Mouse (Mus musculus) spleen, embryonic (tissue): Measurements from ENCODE around the gene Capn9.

ENCODE experiments used
- CTCF ChIA-PET: fragments of 350-600 bp; sonication (Branson Sonifier 250); formaldehyde crosslinking; loops from one replicate; lab custom pipeline; 2022; lab: Charles Lee

The Capn9 gene

DNA sequence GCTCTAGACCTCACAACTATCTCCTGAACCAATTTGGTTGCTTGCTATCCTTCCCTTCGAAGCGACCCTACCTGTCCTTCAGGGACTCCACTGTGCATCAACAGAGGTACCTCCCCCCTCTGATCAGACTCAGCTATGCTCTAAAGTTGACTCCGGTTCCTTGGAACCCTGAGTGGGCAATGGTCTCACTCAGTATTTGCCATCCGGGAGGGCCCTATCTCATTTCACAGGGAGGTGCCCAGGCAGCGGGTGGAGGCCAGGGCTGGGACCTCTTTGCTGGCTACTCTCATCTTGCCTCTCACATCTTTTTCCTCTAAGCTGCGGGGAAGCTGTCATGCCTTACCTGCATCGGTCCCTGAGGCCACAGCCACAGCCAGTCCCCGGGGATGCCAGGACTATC lies at the start of gene Capn9:
Capn9 (plus strand) TSS at position 301 of the 400 bp plus-strand sequence.
- CTCF ChIA-PET: no interaction called here

DNA sequence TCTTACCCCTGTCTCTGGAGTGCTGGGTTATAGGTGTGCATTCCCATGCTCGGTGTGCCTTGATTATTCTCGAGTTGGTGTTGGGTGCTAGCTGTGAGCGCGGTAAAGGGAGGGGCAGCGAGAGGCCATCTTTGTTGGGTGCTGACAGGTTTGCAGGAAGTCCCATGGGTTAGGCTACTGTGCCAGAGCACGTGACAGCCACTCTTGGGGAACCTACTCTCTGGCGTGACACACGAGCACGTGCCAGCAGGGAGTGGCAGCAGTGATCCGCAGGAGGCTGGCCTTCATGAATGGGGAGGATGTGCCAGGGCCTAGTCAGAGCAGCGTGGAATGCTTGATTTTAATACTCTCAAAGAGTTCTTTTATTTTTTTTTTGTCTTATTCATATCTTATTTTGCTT lies 49.6 kb upstream of the Capn9 start:
- CTCF ChIA-PET: no interaction called here

DNA sequence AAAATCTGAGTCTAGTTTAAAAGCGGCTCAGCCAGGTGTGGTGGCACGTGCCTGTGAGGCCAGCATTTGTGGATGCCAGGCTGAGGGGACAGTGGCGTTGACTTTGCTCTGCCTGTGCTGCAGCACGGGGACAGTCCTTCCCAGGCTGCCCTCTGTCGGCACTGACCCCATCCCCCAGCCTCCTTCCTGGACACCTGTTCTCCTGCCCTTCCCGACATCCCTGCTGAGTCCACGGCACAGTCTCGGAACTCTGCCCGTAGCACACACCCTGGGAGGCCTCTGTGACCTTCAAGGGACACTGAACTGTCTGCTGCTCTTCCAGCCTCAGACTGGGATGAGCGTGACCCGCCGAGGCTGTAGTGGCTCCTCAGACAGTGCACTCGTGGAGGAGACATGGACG lies 45.8 kb upstream of the Capn9 start:
- CTCF ChIA-PET: no interaction called here

DNA sequence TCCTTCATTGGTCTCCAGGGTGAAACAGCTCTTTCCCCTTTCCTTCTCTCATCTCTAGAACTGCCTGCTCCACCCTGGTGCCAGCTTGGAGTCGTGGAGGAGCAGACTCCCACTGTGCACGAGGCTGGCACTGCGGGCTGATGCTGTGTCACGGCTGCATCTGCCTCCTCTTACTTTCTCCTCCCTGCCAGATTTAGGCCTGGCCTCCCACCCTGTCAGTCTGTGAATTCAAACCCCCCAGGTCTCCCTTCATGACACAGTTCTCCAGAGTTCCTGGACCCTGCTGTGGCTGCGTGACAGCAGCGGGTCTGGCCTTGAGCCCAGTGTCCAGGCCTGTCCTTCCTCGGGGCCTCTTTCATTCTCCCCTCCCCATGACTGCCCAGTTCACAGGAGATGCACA lies 45.4 kb upstream of the Capn9 start:
- CTCF ChIA-PET: no interaction called here

DNA sequence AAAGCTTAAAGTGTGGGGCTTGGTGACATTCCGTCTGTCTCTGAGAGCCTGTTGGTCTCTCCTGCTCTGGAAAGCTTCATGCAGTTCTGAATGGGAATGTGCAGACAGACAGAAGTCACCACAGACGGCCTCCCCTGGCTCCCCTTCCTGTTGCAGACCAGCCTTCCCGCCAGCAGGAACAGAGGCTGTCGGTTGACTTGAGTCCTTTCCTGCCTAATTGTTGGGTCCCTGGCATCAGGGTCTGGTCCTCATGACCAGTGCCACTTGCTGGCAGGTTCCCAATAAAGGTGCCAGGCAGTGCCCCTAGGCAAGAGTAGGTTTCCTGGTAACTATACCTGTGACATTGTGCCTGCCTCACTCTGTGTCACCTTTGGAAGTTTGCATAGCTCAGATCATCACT lies 44.9 kb upstream of the Capn9 start:
- CTCF ChIA-PET: no interaction called here

DNA sequence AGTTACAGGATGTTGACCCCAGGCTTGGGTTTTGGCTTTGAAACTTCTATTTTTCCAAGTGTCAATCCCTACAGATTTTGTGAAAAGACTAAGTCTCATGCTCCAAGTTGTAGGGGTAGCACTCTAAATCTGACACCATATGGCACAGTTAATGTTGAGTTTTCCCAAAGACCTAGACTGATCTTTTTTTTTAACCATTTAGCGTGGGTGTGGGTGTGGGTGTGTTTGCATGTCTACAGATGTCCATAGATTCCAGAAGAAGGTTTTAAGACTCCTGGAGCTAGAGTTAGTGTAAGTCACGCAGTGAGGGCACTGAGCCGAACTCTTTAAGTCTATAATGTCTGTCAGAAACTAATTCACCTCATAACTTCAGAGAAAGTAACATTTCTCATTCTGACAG lies 43.3 kb upstream of the Capn9 start:
- CTCF ChIA-PET: no interaction called here

DNA sequence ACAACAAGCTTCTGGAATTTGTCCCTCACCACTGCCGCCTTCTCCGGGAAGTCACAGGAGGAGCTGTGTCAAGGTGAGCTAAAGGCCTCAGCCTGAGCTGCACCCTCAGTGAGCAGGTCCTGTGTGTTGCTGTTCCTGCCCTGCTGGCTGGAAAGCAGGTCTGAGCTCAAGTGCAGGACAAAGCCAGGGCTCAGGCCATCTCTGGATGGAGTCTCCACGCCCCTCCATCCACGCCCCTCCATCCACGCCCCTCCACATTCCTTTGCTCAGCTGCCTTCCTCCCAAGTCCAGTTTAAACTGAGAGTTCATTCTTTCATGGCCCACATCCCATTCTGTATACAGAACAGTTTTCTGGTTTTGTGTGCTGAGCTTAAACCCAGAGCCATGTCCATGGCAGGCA lies 40.5 kb upstream of the Capn9 start:
- CTCF ChIA-PET: no interaction called here

DNA sequence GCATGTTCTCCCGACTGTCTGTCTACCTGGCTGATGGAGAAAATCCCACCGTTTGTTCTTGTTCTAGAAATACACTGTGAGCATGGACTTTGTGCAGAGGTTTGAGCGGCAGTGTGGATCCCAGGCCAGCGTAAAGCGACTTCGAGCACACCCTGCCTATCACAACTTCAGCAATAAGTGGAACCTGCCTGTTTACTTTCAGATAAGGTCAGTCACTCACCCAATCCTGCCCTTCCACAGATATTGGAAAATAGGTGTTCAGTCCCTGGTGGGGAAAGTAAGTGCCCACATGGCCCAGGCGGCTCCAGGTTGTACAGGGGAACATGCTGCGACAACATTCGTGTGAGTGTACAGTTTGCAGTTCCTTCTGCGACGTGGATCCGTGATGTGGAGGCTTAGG lies 35.0 kb upstream of the Capn9 start:
- CTCF ChIA-PET: no interaction called here

DNA sequence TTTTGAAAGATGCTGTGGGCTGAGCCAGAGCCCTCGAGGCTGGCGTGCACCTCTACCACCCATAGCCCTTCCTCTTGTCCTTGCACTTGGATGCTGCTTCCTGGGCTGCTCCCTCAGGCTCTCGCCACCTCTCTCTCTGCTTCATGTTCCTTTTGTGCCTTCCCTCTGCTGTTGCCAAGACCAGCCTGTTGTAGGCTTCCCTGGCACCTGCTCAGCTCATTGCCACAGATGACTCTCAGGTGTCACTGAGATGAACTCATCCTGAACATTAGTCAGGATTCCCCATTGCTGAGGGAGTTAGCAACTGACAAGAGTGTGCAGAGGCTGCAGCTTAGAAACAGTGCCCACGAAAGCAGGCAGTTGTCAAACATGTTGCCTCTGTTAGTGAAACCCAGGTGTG lies 33.9 kb upstream of the Capn9 start:
- CTCF ChIA-PET: no interaction called here

DNA sequence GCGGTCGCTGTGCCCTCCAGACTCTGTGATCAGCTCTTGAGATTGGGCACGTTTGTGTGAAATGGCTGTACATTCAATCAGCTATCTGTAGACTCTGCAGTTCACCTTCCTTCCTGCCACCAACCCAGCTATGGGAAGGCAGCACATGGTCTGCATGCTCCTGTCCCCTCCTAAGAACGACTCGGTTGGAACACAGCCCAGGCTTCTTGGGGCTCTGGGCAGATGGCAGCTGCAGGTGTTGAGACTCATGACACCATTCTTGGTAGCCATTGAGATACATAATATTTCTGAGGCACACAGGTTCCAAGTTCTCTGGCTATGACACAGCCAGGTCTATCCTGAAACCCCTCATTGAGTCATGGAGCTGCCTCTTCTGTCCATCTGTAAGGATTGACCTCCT lies 32.6 kb upstream of the Capn9 start:
- CTCF ChIA-PET: no interaction called here

DNA sequence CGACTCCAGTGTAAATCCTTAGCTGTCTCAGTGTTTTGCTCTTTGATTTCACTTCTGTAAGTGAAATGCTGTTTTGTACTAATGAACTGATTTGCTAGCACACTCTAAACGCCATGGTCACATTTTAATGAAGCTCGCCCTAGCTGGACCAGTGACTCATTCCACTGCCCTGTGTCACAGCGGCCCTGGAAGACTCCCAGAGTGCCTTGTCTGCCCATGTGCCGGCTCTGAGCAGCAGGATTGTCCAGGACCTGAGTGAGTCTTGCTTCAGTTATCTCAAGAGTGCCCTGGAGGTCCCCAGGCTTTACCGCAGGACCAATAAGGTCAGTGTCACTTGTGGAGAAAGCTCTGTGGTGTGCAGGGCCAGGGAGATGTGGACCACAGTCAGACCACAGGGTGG lies 29.5 kb upstream of the Capn9 start:
- CTCF ChIA-PET: no interaction called here

DNA sequence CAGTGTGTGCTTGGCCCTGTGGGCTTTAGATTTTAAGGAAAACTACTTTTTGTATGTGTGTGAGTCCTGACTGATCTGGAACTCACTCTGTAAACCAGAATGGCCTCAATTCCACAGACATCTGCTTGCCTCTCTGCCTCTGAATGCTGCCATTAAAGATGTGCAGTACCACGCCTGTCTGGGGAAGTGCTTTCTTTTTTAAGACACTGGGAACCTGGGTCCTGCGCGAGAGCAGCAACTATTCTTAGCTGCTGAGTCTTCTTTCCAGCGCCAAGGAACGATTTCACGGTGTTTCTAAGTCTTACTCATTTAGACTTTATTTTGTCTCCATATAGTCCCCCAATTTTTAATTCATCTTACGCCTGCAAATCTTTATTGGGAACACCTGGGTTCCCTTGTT lies 29.1 kb upstream of the Capn9 start:
- CTCF ChIA-PET: no interaction called here

DNA sequence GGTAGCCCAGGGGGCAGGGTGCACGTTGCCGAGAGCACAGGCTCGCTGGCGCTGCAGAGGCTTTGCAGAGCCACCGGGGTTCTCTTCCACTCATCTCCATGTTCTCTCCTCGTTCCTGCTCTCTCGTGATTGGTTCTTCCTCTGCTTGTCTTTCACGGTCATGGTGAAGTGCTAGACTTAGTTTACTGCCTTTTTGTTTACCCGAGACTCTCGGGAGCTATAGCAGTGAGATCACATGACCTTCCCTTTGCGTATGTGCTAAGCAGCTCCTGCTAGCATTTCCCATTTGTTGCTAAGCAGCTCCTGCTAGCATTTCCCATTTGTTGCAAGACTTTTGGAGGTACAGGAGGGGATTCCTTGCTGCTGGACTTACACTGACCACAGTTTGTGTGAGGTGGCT lies 28.6 kb upstream of the Capn9 start:
- CTCF ChIA-PET: no interaction called here

DNA sequence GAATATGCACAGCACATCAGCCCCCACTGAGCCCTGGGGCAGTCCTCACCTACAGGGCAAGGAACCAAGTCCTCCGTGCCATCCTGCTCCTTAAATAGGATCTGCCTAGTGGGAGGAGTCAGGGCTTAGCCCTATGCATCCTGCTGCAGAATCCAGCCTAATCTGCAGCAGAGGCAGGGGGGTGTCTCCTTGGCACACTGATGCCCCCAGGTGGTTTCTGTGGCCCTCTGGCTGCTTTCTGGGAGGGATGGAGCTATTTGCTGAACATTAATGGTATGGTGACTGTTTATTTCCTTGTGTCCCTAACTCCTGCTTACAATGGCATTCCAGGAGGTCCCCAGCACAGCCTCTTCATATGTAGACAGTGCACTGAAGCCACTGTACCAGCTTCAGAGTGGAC lies 27.7 kb upstream of the Capn9 start:
- CTCF ChIA-PET: no interaction called here

DNA sequence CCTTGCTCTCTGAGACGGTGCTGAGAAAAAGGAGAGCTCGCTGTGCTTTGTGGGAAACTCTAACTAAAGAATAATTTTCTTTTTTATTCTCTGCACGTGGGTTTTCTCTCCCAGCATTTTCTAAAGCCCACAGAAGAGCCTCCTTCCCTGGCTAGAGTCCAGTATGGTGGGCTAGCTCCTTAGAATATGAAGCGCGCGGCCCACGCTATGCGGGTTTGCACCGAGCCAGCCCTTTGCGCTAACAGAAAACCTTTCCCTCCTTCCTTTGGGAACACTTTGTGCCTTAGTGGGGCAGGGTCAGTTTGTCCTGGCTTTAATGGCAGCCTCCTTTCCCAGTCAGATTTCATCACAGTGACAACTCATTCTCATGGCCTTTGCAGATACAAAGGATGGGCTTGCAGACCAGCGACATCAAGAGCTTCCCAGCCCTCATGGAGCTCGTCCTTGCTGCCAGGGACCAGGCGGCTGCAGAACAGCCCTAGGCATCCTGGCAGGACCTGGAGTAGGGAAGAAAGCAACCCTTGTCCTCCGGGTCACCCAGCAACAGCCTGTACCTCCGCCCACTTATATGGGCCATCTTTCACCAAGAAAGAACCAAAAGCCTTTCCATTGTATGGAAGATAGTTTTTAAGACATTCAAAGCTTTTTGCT lies 24.8 kb upstream of the Capn9 start:
- CTCF ChIA-PET: no interaction called here

DNA sequence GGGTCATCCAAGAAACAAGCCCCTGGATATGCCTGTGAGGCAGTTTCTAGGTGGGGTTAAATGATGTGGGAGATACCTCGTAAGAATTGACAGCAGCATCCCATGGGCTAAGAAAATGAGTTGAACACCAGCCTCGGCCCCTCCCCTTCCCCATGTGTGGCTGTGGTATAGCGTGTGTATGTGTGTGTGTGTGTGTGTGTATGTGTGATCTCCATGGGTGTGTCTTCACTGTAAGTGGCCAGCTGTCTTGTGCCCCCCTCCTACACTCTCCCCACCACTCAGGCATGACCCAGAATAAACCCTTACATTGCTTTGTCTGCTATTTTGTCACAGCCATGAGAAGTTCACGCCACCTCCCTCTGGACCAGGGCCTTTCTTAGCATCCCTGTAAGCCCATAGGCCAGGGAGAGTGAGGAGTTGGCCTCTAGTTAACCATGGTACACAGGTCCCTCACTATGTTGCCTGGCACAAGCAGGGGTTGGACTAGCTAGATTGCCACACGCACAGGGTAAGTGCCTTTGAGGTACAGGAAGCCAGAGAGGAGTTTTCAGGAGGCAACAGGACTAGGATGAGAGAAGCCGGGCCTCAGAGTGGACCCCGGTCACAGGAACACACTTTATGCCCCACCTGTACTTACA lies 20.7 kb upstream of the Capn9 start:
- CTCF ChIA-PET: no interaction called here

DNA sequence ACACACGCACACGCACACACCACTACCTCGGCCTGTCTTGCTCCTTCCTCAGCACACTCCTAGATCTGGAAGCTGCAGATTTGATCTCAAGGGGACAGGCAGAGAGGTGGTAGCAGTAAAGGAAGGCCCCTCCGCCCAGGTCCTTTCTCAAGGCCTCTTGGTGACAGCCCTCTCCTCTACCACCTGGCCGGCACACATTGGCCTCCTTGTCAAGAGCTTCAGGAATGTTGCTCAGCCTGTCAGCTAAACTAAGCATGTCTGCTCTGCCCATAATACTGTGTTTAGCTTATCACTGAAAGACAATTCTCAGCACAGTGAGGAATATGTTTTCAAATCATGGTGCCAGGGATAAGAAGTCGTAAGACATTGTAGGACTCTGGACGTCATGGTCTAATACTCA lies 19.7 kb upstream of the Capn9 start:
- CTCF ChIA-PET: no interaction called here

DNA sequence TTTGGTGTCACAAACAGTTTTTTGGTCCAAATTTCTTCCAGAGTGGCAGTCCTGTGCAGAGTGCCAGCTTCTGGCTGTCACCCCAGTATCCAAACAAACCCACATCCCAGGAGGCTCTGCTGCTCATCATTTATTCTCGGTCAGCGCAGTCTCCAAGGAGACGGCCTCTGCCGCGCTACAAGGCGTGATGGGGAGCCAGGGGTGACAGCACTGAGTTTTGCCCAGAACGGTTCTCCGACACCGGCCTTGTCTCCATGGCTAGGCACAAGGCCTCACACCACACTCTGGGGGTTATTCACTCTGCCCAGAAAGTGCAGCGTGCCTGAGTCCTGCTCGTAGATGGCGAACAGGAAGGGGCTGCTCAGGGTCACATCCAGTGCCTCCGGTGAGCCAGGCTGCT lies 19.3 kb upstream of the Capn9 start:
- CTCF ChIA-PET: no interaction called here

DNA sequence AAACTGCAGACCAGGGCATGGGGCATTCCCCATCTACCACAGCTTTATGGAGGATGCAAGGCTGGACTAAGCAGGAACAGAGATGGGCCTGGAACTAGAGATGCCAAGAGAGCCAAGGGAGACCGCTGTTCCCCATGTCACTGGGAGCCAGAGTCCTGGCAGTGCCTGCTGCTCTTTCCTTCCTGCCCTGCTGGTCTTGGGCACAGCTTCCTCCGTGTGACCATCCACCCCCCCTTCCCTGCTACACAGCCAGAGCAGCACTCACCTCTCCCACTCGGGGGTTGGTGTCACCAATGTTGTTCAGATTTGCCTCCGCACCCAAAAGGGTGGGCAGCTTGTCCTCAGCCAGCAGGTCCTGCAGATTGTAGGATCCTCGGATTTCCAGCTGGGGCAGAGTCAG lies 18.4 kb upstream of the Capn9 start:
- CTCF ChIA-PET: no interaction called here

DNA sequence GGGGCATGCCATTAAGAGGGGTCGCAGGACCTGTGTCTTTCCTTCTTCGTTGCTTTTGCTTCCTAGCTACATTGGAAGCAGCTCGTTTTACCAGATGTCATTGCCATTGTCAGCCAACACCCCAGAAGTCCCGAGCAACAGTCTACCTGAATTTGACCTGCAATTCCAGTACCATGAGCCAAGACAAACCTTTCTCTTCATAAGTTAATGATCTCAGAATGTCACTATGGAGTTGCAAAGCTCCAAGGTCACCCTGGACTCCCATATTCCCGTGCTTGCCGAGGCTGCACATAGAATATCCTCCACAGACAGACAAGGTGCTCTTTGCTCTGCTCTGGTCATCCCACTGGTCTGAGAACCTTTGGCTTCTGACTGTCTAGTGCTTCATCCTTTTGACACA lies 8.8 kb upstream of the Capn9 start:
- CTCF ChIA-PET: no interaction called here

DNA sequence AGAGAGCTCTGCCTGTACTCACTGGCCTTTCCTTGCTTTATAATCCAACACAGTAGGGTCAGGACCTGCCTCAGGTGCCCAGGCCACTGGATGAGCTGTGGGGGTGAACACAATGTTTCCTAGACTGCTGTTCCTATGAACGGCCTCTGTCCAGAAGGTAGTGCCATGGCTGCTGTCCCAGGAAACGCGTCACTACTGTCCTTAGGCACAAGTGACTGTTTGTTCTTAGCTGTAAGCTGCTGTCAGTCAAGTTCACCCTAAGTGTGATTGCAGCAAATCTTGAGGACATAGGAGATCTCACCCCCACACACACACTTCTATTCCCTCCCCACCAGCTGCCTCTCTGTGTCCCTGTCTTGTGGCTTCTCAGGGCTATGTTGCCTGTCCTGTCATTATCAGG lies 8.3 kb upstream of the Capn9 start:
- CTCF ChIA-PET: no interaction called here

DNA sequence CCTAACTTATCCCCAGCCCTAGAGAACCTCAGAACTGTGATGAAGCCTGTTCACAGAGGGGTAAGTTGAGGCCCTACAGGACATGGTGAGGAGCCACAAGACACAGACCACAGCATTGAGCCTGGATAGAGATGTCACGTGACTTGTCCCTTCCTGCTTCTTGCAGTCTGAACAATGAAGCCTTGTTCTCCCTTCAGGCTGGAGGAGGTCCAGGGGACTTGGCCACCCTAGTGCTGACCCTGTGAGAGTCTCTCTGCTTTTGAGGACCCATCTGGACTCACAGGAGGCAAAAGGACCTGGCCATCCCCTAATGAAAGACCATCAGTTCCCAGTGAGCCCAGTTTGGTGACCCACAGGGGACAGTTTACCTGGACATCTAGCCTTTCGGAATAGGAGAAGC lies 6.8 kb upstream of the Capn9 start:
- CTCF ChIA-PET: no interaction called here

DNA sequence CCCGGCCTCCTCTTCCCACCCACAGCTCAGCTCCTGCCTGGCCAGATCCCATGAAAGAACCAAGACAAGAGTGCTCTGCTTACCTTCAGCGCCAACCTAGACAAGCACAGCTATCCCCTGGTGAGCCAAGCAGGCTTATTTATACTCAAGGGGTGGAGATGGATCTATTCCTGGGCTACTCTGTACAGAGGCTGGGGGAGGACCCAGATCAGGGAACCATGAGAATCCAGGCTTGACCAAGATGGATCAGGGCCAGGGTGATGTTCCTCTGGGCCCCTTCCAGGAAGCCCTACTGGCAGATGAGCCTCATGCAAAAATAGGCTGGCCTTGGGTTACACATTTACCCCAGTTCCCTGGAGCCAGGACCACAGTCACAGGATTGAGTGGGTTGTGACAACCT lies 6.3 kb upstream of the Capn9 start, which contains the start of gene Agt:
Agt (minus strand) TSS at position 114 of the 400 bp plus-strand sequence.
- CTCF ChIA-PET: no interaction called here
